Mouse (Mus musculus): ENCODE measurements around the gene Dnaaf3. TPM values are rescaled to one million over a fixed set of nuclear protein-coding genes. Genes with fewer than 3 reads are reported as not detected.

The Dnaaf3 gene
- polyA plus RNA-seq, 1 experiment from 2014 or later = 0.67 TPM

- no peaks in the 10 kb centered on the region for H3K9me3 ChIP-seq (ENCODE audit: control insufficient read depth, low read depth, low read length)
- H3K9ac ChIP-seq (replicated peaks; ENCODE audit: low read depth, low read length) = no peak overlapping the region
- no peaks in the 10 kb centered on the region for H3K36me3 ChIP-seq (ENCODE audit: control insufficient read depth, insufficient read depth, low read length)
- ATAC-seq (ENCODE audit: insufficient number of reproducible peaks, insufficient read depth, low FRiP score, low read depth) = no peak
- 57% methylated on average over 3 of the region's 4 CpGs for WGBS
- no peak overlapping the region for H3K27ac ChIP-seq (ENCODE audit: low read length)
- no peak overlapping the region for H3K4me3 ChIP-seq (ENCODE audit: low read depth, low read length)
- H3K27me3 ChIP-seq (ENCODE audit: control insufficient read depth, insufficient read depth, low read length) = no peaks in the 10 kb centered on the region
- H3K4me2 ChIP-seq (replicated peaks; ENCODE audit: low read depth, low read length) = no peak overlapping the region
- 0 out of 2 replicates have a peak, but pooled peaks cover 4% of the 10 kb centered on the region for H3K4me1 ChIP-seq (ENCODE audit: control insufficient read depth, insufficient read depth, low read length)
These were observed 25.0 kb downstream of the Dnaaf3 start for GRCm38 (mm10) chr7:4507220-4507619.

- 62% methylated on average over 11 of the region's 11 CpGs for WGBS
- Histone ChIP-seq H3K36me3 (ENCODE audit: control insufficient read depth, insufficient read depth, low read length) (no peaks in the 10 kb centered on the region), H3K4me2 (replicated peaks; ENCODE audit: low read depth, low read length) (no peak overlapping the region), H3K27ac (ENCODE audit: low read length) (no peak overlapping the region), H3K4me1 (ENCODE audit: control insufficient read depth, insufficient read depth, low read length) (peaks cover 9% of the 10 kb centered on the region), H3K9ac (replicated peaks; ENCODE audit: low read depth, low read length) (no peak overlapping the region), H3K4me3 (ENCODE audit: low read depth, low read length) (no peak overlapping the region), H3K27me3 (ENCODE audit: control insufficient read depth, insufficient read depth, low read length) (no peaks in the 10 kb centered on the region), H3K9me3 (ENCODE audit: control insufficient read depth, low read depth, low read length) (no peaks in the 10 kb centered on the region)
- ATAC-seq (ENCODE audit: insufficient number of reproducible peaks, insufficient read depth, low FRiP score, low read depth) = no peak
These were observed 27.4 kb downstream of the Dnaaf3 start for GRCm38 (mm10) chr7:4504646-4505435.

GRCm38 (mm10) chr7:4503858-4504257, 28.4 kb downstream of the Dnaaf3 start:
- Histone ChIP-seq H3K4me2 (replicated peaks; ENCODE audit: low read depth, low read length) (no peak overlapping the region), H3K4me3 (ENCODE audit: low read depth, low read length) (no peak overlapping the region), H3K27ac (ENCODE audit: low read length) (no peak overlapping the region), H3K9ac (replicated peaks; ENCODE audit: low read depth, low read length) (no peak overlapping the region), H3K9me3 (ENCODE audit: control insufficient read depth, low read depth, low read length) (no peaks in the 10 kb centered on the region), H3K36me3 (ENCODE audit: control insufficient read depth, insufficient read depth, low read length) (no peaks in the 10 kb centered on the region), H3K4me1 (ENCODE audit: control insufficient read depth, insufficient read depth, low read length) (peaks cover 15% of the 10 kb centered on the region), H3K27me3 (ENCODE audit: control insufficient read depth, insufficient read depth, low read length) (no peaks in the 10 kb centered on the region)
- WGBS = 76% methylated on average over 5 of the region's 5 CpGs
- no peak for ATAC-seq (ENCODE audit: insufficient number of reproducible peaks, insufficient read depth, low FRiP score, low read depth)

DNA sequence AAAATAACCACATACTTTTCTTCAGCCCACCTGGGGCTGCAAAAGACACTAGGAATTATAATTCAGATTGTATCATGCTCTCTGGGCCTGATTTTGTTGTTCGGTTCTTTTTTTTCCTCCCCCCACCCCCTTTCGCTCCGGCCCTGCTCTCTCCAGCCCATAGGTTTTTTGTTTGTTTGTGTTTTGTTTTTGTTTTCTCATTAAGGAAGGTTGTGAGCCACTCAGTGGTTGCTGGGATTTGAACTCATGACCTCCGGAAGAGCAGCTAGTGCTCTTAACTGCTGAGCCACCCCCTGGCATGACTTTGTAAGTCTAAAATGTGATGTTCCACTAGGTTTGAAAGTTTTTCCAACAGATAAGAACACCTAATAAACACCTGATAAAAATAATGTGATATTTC, 29.2 kb downstream of the Dnaaf3 start:
- Histone ChIP-seq H3K27me3 (ENCODE audit: control insufficient read depth, insufficient read depth, low read length) (no peaks in the 10 kb centered on the region), H3K36me3 (ENCODE audit: control insufficient read depth, insufficient read depth, low read length) (no peaks in the 10 kb centered on the region), H3K4me3 (ENCODE audit: low read depth, low read length) (no peak overlapping the region), H3K4me2 (replicated peaks; ENCODE audit: low read depth, low read length) (no peak overlapping the region), H3K4me1 (ENCODE audit: control insufficient read depth, insufficient read depth, low read length) (peaks cover 23% of the 10 kb centered on the region), H3K9me3 (ENCODE audit: control insufficient read depth, low read depth, low read length) (no peaks in the 10 kb centered on the region), H3K27ac (ENCODE audit: low read length) (peak overlapping the region; percentile 16; the same call in 1 of the 2 replicates), H3K9ac (replicated peaks; ENCODE audit: low read depth, low read length) (no peak overlapping the region)
- WGBS = 80% methylated on average over 4 of the region's 4 CpGs
- no peak for ATAC-seq (ENCODE audit: insufficient number of reproducible peaks, insufficient read depth, low FRiP score, low read depth)

DNA sequence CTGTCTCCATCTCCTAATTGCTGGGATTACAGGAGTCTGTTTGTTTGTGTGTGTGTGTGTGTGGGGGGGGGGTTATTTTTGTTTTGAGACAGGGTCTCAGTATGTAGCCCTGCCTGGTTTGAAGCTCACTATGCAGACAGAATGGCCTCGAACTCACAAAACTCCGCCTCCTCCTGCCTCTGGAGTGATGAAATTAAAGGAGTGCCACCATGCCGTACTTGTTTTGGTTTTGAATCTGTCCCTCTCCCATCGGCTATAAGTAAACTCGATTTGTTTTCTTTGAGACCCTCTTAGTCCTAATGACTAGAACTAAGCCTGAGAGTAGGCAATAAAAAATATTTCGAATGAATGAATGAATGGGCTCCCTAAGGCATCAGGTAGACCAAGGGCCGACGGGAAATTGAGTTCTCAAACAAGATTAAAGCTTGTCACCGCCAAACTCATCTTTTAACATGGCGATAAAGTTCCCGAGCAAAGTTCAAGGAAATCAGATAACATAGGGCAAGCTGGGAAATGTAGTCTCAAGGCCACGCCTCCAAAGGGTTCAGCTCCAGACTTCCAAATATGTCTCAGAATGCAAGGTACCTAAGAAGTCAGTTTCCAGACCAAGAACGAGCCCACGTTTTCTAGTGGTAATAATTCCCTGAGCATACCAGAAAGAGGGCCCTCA, 29.7 kb downstream of the Dnaaf3 start:
- no peaks in the 10 kb centered on the region for H3K27me3 ChIP-seq (ENCODE audit: control insufficient read depth, insufficient read depth, low read length)
- no peaks in the 10 kb centered on the region for H3K36me3 ChIP-seq (ENCODE audit: control insufficient read depth, insufficient read depth, low read length)
- no peak; the same call in 1 of the 2 replicates for ATAC-seq (ENCODE audit: insufficient number of reproducible peaks, insufficient read depth, low FRiP score, low read depth)
- peak overlapping the region; percentile 93 for H3K27ac ChIP-seq (ENCODE audit: low read length)
- WGBS = 9% methylated on average over 14 of the region's 14 CpGs
- peak overlapping the region; percentile 95; the same call in 1 of the 2 replicates for H3K9ac ChIP-seq (replicated peaks; ENCODE audit: low read depth, low read length)
- H3K4me3 ChIP-seq (ENCODE audit: low read depth, low read length) = peak overlapping the region; percentile 91
- peaks cover 25% of the 10 kb centered on the region for H3K4me1 ChIP-seq (ENCODE audit: control insufficient read depth, insufficient read depth, low read length)
- H3K9me3 ChIP-seq (ENCODE audit: control insufficient read depth, low read depth, low read length) = no peaks in the 10 kb centered on the region
- H3K4me2 ChIP-seq (replicated peaks; ENCODE audit: low read depth, low read length) = peak overlapping the region; percentile 61

- Histone ChIP-seq H3K27me3 (ENCODE audit: control insufficient read depth, insufficient read depth, low read length) (no peaks in the 10 kb centered on the region), H3K4me2 (replicated peaks; ENCODE audit: low read depth, low read length) (peak within 1 kb of the TSS; percentile 61), H3K36me3 (ENCODE audit: control insufficient read depth, insufficient read depth, low read length) (peaks cover 2% of the 10 kb centered on the region; the same call in 1 of the 2 replicates), H3K9me3 (ENCODE audit: control insufficient read depth, low read depth, low read length) (no peaks in the 10 kb centered on the region), H3K4me3 (ENCODE audit: low read depth, low read length) (peak within 1 kb of the TSS; percentile 91), H3K4me1 (ENCODE audit: control insufficient read depth, insufficient read depth, low read length) (peaks cover 25% of the 10 kb centered on the region), H3K27ac (ENCODE audit: low read length) (peak within 1 kb of the TSS; percentile 93), H3K9ac (replicated peaks; ENCODE audit: low read depth, low read length) (peak within 1 kb of the TSS; percentile 95)
- WGBS = 1% methylated on average over 61 of the region's 62 CpGs
- peak; percentile 94 for ATAC-seq (ENCODE audit: insufficient number of reproducible peaks, insufficient read depth, low FRiP score, low read depth)
These were observed 30.5 kb downstream of the Dnaaf3 start, which contains the start of gene Ppp1r12c for GRCm38 (mm10) chr7:4501558-4502397. Ppp1r12c (minus strand) TSS chr7:4501680.

DNA sequence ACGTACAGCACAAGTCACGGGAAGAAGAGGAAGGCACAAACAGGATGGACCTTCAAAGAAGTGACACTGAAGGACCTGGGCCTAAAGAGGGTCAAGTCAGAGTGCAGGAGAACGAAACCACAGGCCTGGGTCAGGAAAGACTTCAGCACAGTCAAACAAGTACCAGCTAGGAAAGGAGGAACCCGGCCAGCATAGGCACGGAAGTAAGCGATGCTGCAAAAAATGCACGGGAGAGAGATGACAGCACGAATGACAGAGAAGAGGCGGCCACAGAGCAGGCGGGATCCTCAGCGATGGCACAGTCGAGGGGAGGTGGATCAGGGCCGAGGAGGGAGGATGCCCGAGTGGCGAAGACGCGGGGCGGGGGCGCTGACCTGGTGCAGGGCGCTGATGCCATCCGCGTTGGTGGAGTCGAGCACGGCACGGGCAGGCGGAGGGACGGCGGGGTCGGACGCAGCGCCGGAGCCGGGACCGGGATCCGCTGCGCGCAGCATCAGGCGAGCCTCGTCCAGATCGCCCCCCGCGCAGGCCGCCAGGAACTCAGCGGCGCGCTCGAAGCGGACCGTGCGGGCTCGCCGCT, 31.3 kb downstream of the Dnaaf3 start:
- WGBS = under 1% methylated on average over 33 of the region's 52 CpGs
- H3K9me3 ChIP-seq (ENCODE audit: control insufficient read depth, low read depth, low read length) = no peaks in the 10 kb centered on the region
- peak; percentile 20 for ATAC-seq (ENCODE audit: insufficient number of reproducible peaks, insufficient read depth, low FRiP score, low read depth)
- peaks cover 10% of the 10 kb centered on the region; the same call in 1 of the 2 replicates for H3K36me3 ChIP-seq (ENCODE audit: control insufficient read depth, insufficient read depth, low read length)
- H3K27me3 ChIP-seq (ENCODE audit: control insufficient read depth, insufficient read depth, low read length) = no peaks in the 10 kb centered on the region
- H3K27ac ChIP-seq (ENCODE audit: low read length) = peak overlapping the region; percentile 93
- peak overlapping the region; percentile 95 for H3K9ac ChIP-seq (replicated peaks; ENCODE audit: low read depth, low read length)
- H3K4me1 ChIP-seq (ENCODE audit: control insufficient read depth, insufficient read depth, low read length) = peaks cover 25% of the 10 kb centered on the region
- H3K4me2 ChIP-seq (replicated peaks; ENCODE audit: low read depth, low read length) = peak overlapping the region; percentile 61
- H3K4me3 ChIP-seq (ENCODE audit: low read depth, low read length) = peak overlapping the region; percentile 91

- Histone ChIP-seq H3K4me3 (ENCODE audit: low read depth, low read length) (peak overlapping the region; percentile 11; the same call in 1 of the 2 replicates), H3K4me2 (replicated peaks; ENCODE audit: low read depth, low read length) (peak overlapping the region; percentile 61), H3K27ac (ENCODE audit: low read length) (peak overlapping the region; percentile 63), H3K4me1 (ENCODE audit: control insufficient read depth, insufficient read depth, low read length) (peaks cover 25% of the 10 kb centered on the region), H3K27me3 (ENCODE audit: control insufficient read depth, insufficient read depth, low read length) (no peaks in the 10 kb centered on the region), H3K9me3 (ENCODE audit: control insufficient read depth, low read depth, low read length) (no peaks in the 10 kb centered on the region), H3K9ac (replicated peaks; ENCODE audit: low read depth, low read length) (no peak overlapping the region; the same call in 1 of the 2 replicates), H3K36me3 (ENCODE audit: control insufficient read depth, insufficient read depth, low read length) (peaks cover 16% of the 10 kb centered on the region)
- no peak for ATAC-seq (ENCODE audit: insufficient number of reproducible peaks, insufficient read depth, low FRiP score, low read depth)
- WGBS = 85% methylated on average over 4 of the region's 4 CpGs
These were observed 33.2 kb downstream of the Dnaaf3 start for GRCm38 (mm10) chr7:4499034-4499433.
